Mouse (Mus musculus) ZHBTc4 (cell line): ENCODE results near the gene Tor1b.
"Not testable (repeated sequence)": the region's sequence is repeated elsewhere in the genome, so short reads cannot be mapped to it uniquely, and the experiment has no call there.

ENCODE experiments used
- DNase-seq: peaks from one replicate; pipeline ENCODE4 v3.0.0-alpha.2; 2011; ENCODE audit warnings: low read depth, low spot score

The Tor1b gene

GRCm38 (mm10) chr2:30930846-30931245 is 21.9 kb upstream of the Tor1b start:
- DNase-seq: not testable (repeated sequence)

- DNase-seq: peak; percentile 80
These were observed 20.8 kb upstream of the Tor1b start for GRCm38 (mm10) chr2:30931922-30932321.

- no peak for DNase-seq
These were observed 19.7 kb upstream of the Tor1b start for GRCm38 (mm10) chr2:30933032-30933431.

DNA sequence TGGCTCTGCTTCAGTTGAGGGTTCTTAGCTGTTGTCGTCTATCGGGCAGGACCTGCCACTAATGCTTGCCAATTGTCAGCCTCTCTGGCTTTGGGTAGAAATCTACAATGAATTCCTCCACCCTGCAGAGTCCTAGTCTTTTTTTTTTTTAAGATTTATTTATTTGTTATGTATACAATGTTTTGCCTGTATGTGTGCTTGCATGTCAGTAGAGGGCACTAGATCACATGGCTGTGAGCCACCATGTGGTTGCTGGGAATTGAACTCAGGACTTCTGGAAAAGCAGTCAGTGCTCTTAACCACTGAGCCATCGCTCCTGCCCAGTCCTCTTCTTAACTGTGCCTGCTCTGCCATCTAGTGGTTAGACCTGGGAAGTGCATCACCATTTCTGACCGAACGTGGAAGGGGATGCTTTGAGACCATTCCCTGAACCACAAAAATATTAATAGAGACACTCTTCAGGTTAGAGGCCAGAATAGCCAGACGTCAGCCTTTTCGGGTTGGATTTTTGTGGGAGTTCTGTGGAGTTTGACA is 18.8 kb upstream of the Tor1b start:
- DNase-seq: peak; percentile 89

GRCm38 (mm10) chr2:30936808-30937207 is 16.0 kb upstream of the Tor1b start:
- no peak for DNase-seq

DNA sequence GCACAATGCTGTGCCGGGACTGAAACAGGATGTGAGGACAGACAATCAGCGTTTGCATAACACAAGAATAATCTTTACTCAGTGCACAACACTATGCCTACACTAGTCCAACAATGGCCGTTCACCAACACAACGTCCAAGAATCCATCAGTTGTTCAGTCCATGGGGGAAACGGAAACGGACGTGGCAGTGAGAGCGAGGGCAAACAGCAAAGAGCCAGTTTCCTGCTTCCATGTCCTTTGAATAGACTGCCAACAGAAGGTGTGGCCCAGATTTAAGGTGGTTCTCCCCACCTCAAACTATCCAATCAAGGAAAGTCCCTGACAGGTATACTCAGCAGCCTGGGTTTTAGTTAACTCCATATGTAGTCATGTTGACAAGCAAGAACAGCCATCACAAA is 15.0 kb upstream of the Tor1b start:
- no peak for DNase-seq

- DNase-seq: peak; percentile 90
These were observed 14.2 kb upstream of the Tor1b start for GRCm38 (mm10) chr2:30938574-30938991.

DNA sequence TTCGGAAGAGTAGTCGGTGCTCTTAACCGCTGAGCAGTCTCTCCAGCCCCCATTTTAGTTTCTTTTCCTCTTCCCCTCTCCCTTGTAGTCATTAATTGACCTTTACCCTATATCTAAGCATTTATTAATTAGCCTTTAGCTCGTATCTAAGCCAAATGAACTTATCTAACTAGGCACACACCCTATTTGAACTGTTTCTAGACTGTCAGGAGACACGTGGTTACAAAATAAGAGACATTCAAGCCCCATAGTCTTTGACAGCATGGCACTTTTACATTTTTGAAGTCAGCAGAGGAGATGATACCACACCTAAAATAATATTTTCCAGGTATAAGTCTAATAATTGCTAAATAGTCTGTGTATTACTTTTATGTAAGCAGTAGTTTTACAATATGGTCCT is 11.2 kb upstream of the Tor1b start:
- DNase-seq: no peak

- not testable (repeated sequence) for DNase-seq
These were observed 10.6 kb upstream of the Tor1b start for GRCm38 (mm10) chr2:30942116-30942515.

- DNase-seq: peak; percentile 97
These were observed 10.2 kb upstream of the Tor1b start for GRCm38 (mm10) chr2:30942603-30943011.

GRCm38 (mm10) chr2:30952457-30952823 is 319 bp upstream of the Tor1b start:
- no peak for DNase-seq

DNA sequence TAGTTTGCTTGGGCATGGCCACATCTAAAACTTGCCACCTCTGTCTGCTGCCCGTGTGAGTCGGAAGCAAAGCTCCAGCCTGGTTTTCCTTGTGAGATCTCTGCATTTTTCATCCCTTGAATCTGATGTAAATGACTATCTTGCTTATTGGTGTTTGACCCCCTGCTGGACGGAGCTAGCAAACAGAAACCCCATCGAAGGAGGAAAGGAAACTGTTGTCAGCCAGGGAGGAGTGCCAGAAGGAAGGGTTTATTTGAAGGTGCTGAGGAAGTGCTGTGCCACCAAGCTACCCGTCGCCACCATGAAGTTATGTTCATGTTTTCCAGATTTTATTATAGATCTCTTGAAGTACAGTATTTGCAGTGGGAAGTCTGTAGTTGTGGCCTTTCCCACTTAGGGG is 2.0 kb downstream of the Tor1b start:
- DNase-seq: no peak

DNA sequence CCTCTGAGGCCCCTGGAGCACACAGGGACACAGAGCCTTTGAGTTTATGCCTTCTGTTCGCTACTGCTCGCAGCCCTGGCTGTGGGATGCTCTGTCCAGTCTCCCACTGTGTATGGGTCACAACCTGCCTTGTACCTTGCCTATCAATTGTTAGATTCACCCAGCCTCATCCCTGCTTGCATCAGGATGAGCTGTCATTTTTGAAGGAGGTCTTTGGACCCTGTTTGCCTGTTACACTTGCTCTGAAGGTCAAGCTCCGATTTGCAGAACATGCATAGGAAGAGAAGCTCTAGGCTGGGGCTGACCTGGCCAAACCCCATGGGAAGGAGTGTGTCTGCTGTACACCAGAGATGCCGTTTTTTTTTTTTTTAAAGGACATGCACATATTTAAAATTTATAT is 4.8 kb downstream of the Tor1b start:
- no peak for DNase-seq

GRCm38 (mm10) chr2:30958726-30959125 is 6.0 kb downstream of the Tor1b start:
- DNase-seq: no peak

DNA sequence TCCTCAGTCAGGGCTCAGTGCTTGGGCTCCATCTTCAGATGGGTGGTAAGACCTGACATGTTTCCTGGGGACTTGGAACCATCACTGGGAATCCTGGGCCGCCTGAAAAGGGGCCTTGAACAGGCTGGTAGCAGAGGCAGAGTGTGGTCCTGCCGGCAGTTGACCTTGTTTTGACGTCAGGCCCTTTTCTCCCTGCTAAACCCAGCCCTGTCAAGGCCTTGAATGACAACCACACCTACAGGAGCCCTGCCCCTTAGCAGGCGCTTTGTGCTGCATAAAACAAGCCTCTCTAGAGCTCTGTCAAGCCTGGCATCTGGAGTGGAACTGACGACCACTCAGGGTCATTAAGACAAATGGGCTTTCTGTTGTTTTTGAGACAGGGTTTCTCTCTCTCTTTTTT is 7.1 kb downstream of the Tor1b start:
- peak; percentile 60 for DNase-seq

GRCm38 (mm10) chr2:30962570-30963254 is 10.0 kb downstream of the Tor1b start:
- DNase-seq: no peak

DNA sequence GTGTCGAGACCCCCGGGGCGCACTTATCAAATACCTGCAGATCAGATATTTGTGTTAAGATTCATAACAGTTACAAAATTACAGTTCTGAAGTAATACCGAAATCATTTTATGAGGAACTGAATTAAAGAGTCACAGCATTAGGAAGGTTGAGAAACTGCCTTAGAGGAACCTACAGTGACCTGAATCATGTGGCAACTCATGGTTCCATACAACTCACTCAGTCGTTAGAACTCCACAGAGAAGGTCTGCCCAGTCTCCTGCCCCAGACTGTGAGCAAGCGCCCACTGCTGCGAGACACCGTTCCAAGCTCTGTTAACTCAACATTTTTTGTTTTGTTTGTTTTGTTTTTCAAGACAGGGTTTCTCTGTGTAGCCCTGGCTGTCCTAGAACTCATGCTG is 12.9 kb downstream of the Tor1b start:
- no peak for DNase-seq

DNA sequence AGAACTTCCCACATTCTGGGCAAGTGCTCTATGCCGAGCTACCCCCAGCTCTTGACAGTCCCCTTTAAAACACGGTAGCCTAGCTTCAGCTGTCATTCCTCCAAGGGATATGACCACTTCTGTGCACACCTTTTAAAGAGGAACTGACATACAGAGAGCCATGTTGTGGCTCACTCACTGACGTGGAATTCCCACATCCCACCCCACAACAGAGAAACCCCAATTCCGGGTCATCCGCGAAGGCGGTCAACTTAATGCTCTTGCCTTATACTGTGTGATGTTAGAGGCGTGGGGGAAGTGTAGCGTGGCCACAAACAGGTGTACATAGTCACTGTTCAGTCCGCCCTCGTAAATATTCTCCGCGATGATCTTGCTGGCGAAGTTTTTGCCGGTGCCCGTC is 14.1 kb downstream of the Tor1b start:
- DNase-seq: no peak

- peak; percentile 94 for DNase-seq
These were observed 14.9 kb downstream of the Tor1b start, which contains the start of gene Tor1a for GRCm38 (mm10) chr2:30967352-30968327. TSS of gene Tor1a (minus strand) at chr2:30967933.

GRCm38 (mm10) chr2:30981790-30982513 is 29.2 kb downstream of the Tor1b start, which contains the start of the genes BC005624 and Usp20:
TSS of gene BC005624 (minus strand) at chr2:30982201.
TSS of gene Usp20 (plus strand) at chr2:30982279.
- DNase-seq: peak; percentile 100

GRCm38 (mm10) chr2:30983024-30983423 is 30.3 kb downstream of the Tor1b start:
- no peak for DNase-seq
